Mouse (Mus musculus) MEL (cell line): ENCODE data around the gene S100pbp.

Experiments
- EP300 ChIP-seq, 2 experiments: IDR thresholded peaks; 2 replicates each; pipeline ENCODE4 v1.6.1; 2011; ENCODE audit warnings: improper control_type of control experiment in 2 of 2, low read length in 2 of 2, low read depth in 1 of 2, mild to moderate bottlenecking in 1 of 2
- HCFC1 ChIP-seq: IDR thresholded peaks from 2 replicates; pipeline ENCODE4 v1.6.1; 2012; ENCODE audit warnings: low read depth, mild to moderate bottlenecking, inconsistent platforms, low read length, improper control_type of control experiment, moderate library complexity
- POLR2A ChIP-seq, 2 experiments: IDR thresholded peaks; 2 replicates each; pipeline ENCODE4 v1.6.1; 2011 to 2012; ENCODE audit warnings: low read length in 2 of 2, mild to moderate bottlenecking in 2 of 2, control low read depth in 1 of 2, improper control_type of control experiment in 1 of 2, low read depth in 1 of 2, moderate library complexity in 1 of 2; ENCODE audit not compliant: control insufficient read depth in 1 of 2, insufficient read depth in 1 of 2, poor library complexity in 1 of 2
- POLR2AphosphoS2 ChIP-seq: IDR thresholded peaks from 2 replicates; pipeline ENCODE4 v1.6.1; 2011; ENCODE audit warnings: low read length, improper control_type of control experiment
- TCF12 ChIP-seq: IDR thresholded peaks from 2 replicates; pipeline ENCODE4 v1.6.1; 2014; ENCODE audit warnings: low read depth, mild to moderate bottlenecking, inconsistent platforms, low read length, improper control_type of control experiment, moderate library complexity

DNA sequence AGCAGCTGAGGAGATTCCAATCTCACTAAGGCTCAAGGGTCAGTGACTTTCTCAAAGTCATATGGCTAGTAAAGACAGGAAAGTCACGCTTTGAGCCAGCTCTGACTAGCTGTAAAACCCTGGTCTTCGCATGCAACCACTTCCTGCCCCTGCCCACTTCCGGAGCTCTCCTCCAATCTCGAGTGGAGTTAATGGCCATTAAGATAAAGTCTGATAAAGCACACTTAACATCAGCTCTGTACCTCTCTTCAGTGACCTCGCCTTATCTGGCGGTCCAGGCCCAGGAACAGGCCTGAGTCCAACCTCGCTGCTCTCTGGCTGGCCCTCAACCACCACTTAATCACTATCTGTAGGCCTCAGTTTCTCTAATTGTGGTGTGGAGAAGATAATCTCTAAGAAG lies 45.0 kb upstream of the S100pbp start:
- TF ChIP-seq POLR2A (IDR thresholded peaks at IDR 0.05; ENCODE audit: control insufficient read depth in 1 of 2, insufficient read depth in 1 of 2, low read depth in 1 of 2, low read length in 2 of 2, poor library complexity in 1 of 2) (no peak), TCF12 (peak; percentile 98), EP300 (IDR thresholded peaks at IDR 0.05; ENCODE audit: low read depth in 1 of 2, low read length in 2 of 2) (peak; percentile 90 to 94), POLR2AphosphoS2 (0 out of 2 replicates have a peak, but pooled peaks have one; percentile 22), HCFC1 (peak; percentile 11; the same call in 1 of the 2 replicates)
